Mouse (Mus musculus): Measurements from ENCODE around the gene Slc22a17. TPM values are rescaled to one million over a fixed set of nuclear protein-coding genes. Genes with fewer than 3 reads are reported as not detected.

The Slc22a17 gene
- polyA plus RNA-seq, 1 experiment from 2014 or later: 275 TPM

DNA sequence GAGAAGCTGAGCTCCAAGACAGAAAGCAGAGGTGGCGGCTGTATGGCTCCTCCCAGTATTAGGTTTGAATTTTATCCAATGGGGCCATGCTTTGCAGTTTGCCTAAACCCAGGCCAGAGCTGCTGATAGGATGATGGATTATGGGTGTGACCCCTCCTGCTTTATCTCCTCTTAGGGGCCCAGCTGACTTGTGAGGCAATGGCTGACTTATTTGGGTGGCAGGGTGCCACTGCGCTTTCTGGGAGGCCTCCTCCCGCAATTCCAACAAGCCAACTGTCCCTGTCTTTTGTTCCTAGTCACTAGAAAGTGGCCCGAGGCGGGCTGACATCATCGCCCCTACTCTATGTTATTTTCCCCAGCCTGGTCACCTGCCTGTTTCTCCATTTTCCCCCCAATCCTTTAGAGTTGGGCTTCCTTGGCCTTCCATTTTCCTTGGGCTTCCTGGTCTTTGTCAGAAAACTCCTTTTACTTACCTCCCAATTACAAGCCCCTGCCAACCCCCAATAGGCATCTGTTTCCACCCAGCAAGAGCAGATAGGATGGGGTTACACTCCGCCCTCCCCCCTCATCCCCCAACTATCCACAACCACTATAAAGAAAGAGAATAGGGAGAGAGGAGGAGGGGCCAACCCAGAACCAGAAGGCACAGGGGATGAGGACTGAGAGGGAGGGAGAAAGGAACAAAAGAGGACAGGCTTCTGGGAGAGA is 11.9 kb upstream of the Slc22a17 start:
- Histone ChIP-seq H3K9me3 (ENCODE audit: control insufficient read depth, low read length) (peaks cover 13% of the 10 kb centered on the region), H3K4me2 (ENCODE audit: low read length) (peak overlapping the region; percentile 96), H3K36me3 (ENCODE audit: control insufficient read depth, insufficient read depth, low read length) (peaks cover 7% of the 10 kb centered on the region), H3K27ac (ENCODE audit: low read depth, low read length) (peak overlapping the region; percentile 92), H3K27me3 (replicated peaks; ENCODE audit: control insufficient read depth, insufficient read depth, low read length) (no peaks in the 10 kb centered on the region), H3K4me3 (ENCODE audit: low read length) (peak overlapping the region; percentile 48), H3K4me1 (ENCODE audit: control insufficient read depth, insufficient read depth, low read depth, low read length) (peaks cover 14% of the 10 kb centered on the region), H3K9ac (ENCODE audit: low read depth, low read length) (peak overlapping the region; percentile 78)
- whole genome bisulfite sequencing: 19% methylated on average over 7 of the region's 7 CpGs
- ATAC-seq: peak; percentile 53

DNA sequence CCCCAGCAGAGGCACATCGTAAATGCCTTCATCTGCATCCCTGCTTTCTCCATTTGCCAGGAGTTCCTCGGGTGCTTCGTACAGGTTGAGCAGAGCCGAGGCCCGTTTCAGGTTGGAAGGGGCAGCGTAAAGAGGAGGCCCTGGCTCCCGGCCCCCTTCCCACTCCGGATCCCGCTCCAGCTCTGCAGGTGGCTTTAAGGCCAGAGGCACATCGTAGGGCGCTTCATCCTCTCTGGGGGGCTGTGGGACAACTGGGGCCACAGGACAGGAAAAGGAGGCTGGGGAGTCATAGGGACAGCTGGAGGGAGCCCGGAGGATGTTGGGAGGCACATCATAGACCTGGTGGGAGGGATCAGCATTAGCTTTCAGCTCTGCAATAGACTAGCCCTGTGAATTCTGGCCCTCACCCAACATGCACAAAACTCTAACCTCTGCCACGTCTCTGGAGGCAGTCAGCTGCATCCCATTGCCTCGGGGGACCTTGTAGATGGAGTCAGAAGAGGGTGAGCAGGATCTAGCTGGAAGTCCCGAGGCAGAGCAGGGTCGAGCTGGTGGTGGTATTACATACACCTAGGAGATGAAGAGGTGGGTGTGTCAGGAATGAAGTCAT is 7.2 kb upstream of the Slc22a17 start:
- peaks cover 13% of the 10 kb centered on the region for H3K36me3 ChIP-seq (ENCODE audit: control insufficient read depth, insufficient read depth, low read length)
- H3K9me3 ChIP-seq (ENCODE audit: control insufficient read depth, low read length): peaks cover 13% of the 10 kb centered on the region
- no peaks in the 10 kb centered on the region; the same call in none of the 2 replicates for H3K4me1 ChIP-seq (ENCODE audit: control insufficient read depth, insufficient read depth, low read depth, low read length)
- H3K27ac ChIP-seq (ENCODE audit: low read depth, low read length): no peak overlapping the region
- H3K27me3 ChIP-seq (replicated peaks; ENCODE audit: control insufficient read depth, insufficient read depth, low read length): no peaks in the 10 kb centered on the region
- WGBS: 91% methylated on average over 16 of the region's 16 CpGs
- no peak for ATAC-seq
- no peak overlapping the region for H3K4me2 ChIP-seq (ENCODE audit: low read length)
- H3K4me3 ChIP-seq (ENCODE audit: low read length): no peak overlapping the region
- H3K9ac ChIP-seq (ENCODE audit: low read depth, low read length): no peak overlapping the region

DNA sequence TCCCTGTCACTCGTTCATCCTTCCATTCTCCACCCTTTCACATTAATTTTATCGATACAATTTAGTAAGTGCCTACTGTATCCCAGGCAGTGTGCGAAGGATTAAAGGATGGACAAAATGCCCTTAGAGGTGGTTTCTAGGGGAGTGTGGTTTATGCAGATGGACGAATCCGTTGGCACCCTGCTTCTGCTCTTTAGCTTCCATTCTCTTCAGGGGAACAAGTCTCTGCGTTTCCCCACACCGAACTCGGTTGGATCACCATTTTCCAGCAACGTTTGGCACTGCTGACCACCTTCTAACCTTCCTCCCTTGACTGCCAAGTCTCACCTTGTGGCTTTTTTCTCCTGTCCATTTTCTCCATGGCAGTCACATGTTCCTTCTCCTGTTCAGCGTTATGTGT is 411 bp upstream of the Slc22a17 start:
- peaks cover 25% of the 10 kb centered on the region for H3K4me1 ChIP-seq (ENCODE audit: control insufficient read depth, insufficient read depth, low read depth, low read length)
- H3K36me3 ChIP-seq (ENCODE audit: control insufficient read depth, insufficient read depth, low read length): peaks cover 22% of the 10 kb centered on the region
- peak overlapping the region; percentile 99 for H3K9ac ChIP-seq (ENCODE audit: low read depth, low read length)
- peak overlapping the region; percentile 94 for H3K4me3 ChIP-seq (ENCODE audit: low read length)
- H3K4me2 ChIP-seq (ENCODE audit: low read length): peak overlapping the region; percentile 88
- no peaks in the 10 kb centered on the region for H3K9me3 ChIP-seq (ENCODE audit: control insufficient read depth, low read length)
- H3K27me3 ChIP-seq (replicated peaks; ENCODE audit: control insufficient read depth, insufficient read depth, low read length): no peaks in the 10 kb centered on the region
- ATAC-seq: peak; percentile 45
- peak overlapping the region; percentile 95 for H3K27ac ChIP-seq (ENCODE audit: low read depth, low read length)
- 13% methylated on average over 10 of the region's 10 CpGs for WGBS

GRCm38 (mm10) chr14:54912109-54912850 is 652 bp downstream of the Slc22a17 start:
- peak; percentile 60 for ATAC-seq
- Histone ChIP-seq H3K9me3 (ENCODE audit: control insufficient read depth, low read length) (no peaks in the 10 kb centered on the region), H3K4me2 (ENCODE audit: low read length) (peak overlapping the region; percentile 88), H3K27ac (ENCODE audit: low read depth, low read length) (peak overlapping the region; percentile 95), H3K27me3 (replicated peaks; ENCODE audit: control insufficient read depth, insufficient read depth, low read length) (no peaks in the 10 kb centered on the region), H3K4me1 (ENCODE audit: control insufficient read depth, insufficient read depth, low read depth, low read length) (peaks cover 25% of the 10 kb centered on the region), H3K9ac (ENCODE audit: low read depth, low read length) (peak overlapping the region; percentile 99), H3K4me3 (ENCODE audit: low read length) (peak overlapping the region; percentile 94), H3K36me3 (ENCODE audit: control insufficient read depth, insufficient read depth, low read length) (peaks cover 33% of the 10 kb centered on the region)
- 4% methylated on average over 58 of the region's 69 CpGs for WGBS

DNA sequence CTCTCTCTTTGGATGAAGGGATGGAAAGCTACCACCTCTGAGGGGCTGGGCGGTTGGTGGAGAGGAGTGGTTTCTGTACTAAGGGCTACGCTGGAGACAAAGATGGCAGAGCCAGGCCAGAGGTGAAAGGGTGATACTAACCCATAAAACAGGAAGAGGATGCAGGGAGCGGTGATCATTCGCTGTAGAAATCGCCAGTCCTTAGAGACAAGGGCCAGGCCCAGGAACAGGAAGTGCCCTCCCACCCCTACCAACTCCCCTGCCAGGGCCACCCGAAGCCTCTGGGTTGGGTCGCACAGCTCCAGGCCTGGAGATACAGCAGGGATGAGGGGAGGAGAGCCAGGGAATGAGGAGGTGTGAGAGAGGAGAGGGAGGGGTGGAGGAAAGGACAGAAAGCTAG is 4.2 kb downstream of the Slc22a17 start:
- Histone ChIP-seq H3K36me3 (ENCODE audit: control insufficient read depth, insufficient read depth, low read length) (peaks cover 41% of the 10 kb centered on the region), H3K27me3 (replicated peaks; ENCODE audit: control insufficient read depth, insufficient read depth, low read length) (no peaks in the 10 kb centered on the region), H3K4me3 (ENCODE audit: low read length) (no peak overlapping the region), H3K9me3 (ENCODE audit: control insufficient read depth, low read length) (no peaks in the 10 kb centered on the region), H3K4me1 (ENCODE audit: control insufficient read depth, insufficient read depth, low read depth, low read length) (peaks cover 25% of the 10 kb centered on the region), H3K27ac (ENCODE audit: low read depth, low read length) (no peak overlapping the region), H3K9ac (ENCODE audit: low read depth, low read length) (no peak overlapping the region), H3K4me2 (ENCODE audit: low read length) (no peak overlapping the region)
- WGBS: 92% methylated on average over 7 of the region's 7 CpGs
- no peak for ATAC-seq

- WGBS: 93% methylated on average over 4 of the region's 4 CpGs
- H3K27me3 ChIP-seq (replicated peaks; ENCODE audit: control insufficient read depth, insufficient read depth, low read length): no peaks in the 10 kb centered on the region
- H3K4me1 ChIP-seq (ENCODE audit: control insufficient read depth, insufficient read depth, low read depth, low read length): no peaks in the 10 kb centered on the region; the same call in 1 of the 2 replicates
- H3K9me3 ChIP-seq (ENCODE audit: control insufficient read depth, low read length): no peaks in the 10 kb centered on the region
- H3K9ac ChIP-seq (ENCODE audit: low read depth, low read length): no peak overlapping the region
- H3K4me3 ChIP-seq (ENCODE audit: low read length): no peak overlapping the region
- H3K27ac ChIP-seq (ENCODE audit: low read depth, low read length): no peak overlapping the region
- ATAC-seq: no peak
- H3K4me2 ChIP-seq (ENCODE audit: low read length): no peak overlapping the region
- peaks cover 31% of the 10 kb centered on the region for H3K36me3 ChIP-seq (ENCODE audit: control insufficient read depth, insufficient read depth, low read length)
These were observed 9.3 kb downstream of the Slc22a17 start for GRCm38 (mm10) chr14:54903641-54904040.

GRCm38 (mm10) chr14:54900383-54900782 is 12.5 kb downstream of the Slc22a17 start:
- Histone ChIP-seq H3K9ac (ENCODE audit: low read depth, low read length) (no peak overlapping the region), H3K36me3 (ENCODE audit: control insufficient read depth, insufficient read depth, low read length) (peaks cover 22% of the 10 kb centered on the region), H3K4me2 (ENCODE audit: low read length) (no peak overlapping the region), H3K4me3 (ENCODE audit: low read length) (no peak overlapping the region), H3K4me1 (ENCODE audit: control insufficient read depth, insufficient read depth, low read depth, low read length) (peaks cover 8% of the 10 kb centered on the region), H3K27me3 (replicated peaks; ENCODE audit: control insufficient read depth, insufficient read depth, low read length) (no peaks in the 10 kb centered on the region), H3K27ac (ENCODE audit: low read depth, low read length) (no peak overlapping the region), H3K9me3 (ENCODE audit: control insufficient read depth, low read length) (no peaks in the 10 kb centered on the region)
- WGBS: 0% methylated on average over 3 of the region's 3 CpGs
- ATAC-seq: peak; percentile 67

GRCm38 (mm10) chr14:54897445-54897844 is 15.5 kb downstream of the Slc22a17 start:
- ATAC-seq: no peak
- Histone ChIP-seq H3K4me1 (ENCODE audit: control insufficient read depth, insufficient read depth, low read depth, low read length) (peaks cover 11% of the 10 kb centered on the region), H3K9ac (ENCODE audit: low read depth, low read length) (no peak overlapping the region), H3K36me3 (ENCODE audit: control insufficient read depth, insufficient read depth, low read length) (peaks cover 19% of the 10 kb centered on the region), H3K4me3 (ENCODE audit: low read length) (no peak overlapping the region), H3K27me3 (replicated peaks; ENCODE audit: control insufficient read depth, insufficient read depth, low read length) (no peaks in the 10 kb centered on the region), H3K4me2 (ENCODE audit: low read length) (no peak overlapping the region), H3K27ac (ENCODE audit: low read depth, low read length) (no peak overlapping the region), H3K9me3 (ENCODE audit: control insufficient read depth, low read length) (no peaks in the 10 kb centered on the region)
- 72% methylated on average over 2 of the region's 2 CpGs for WGBS
